Mouse (Mus musculus) inflammation-experienced regulatory T-cells (primary cell): Measurements from ENCODE around the gene Gm9817. TPM values are rescaled to one million over a fixed set of nuclear protein-coding genes. Genes with fewer than 3 reads are reported as not detected.

ENCODE experiments used
- polyA plus RNA-seq, 2 experiments: library from polyadenylated mRNA; unstranded; fragments of 100-300 nt; shearing (Covaris generic); gene quantifications; one replicate each; pipeline ENCODE4 v1.2.1; 2017

Gene Gm9817
- under 1 TPM; 0.07 to 0.43 TPM for polyA plus RNA-seq

GRCm38 (mm10) chr13:45078392-45078791 lies at the start of gene Gm9817:
Gene Gm9817 (plus strand): TSS chr13:45078692.

Other genes starting within 250 kb of the Gm9817 start
- gene Dtnbp1, start 76.5 kb upstream of the Gm9817 start, polyA plus RNA-seq, result 10 to 100 TPM; 52.3 to 55.8 TPM